Mouse (Mus musculus) ES-Bruce4 (cell line): ENCODE measurements at regions not wholly inside any gene's neighbourhood (a gene's known extent, or its start where the extent isn't known, plus 50 kb on each side); places are given as distances from the start of the nearest gene placed in this dataset.

Experiments used
- CTCF ChIP-seq: IDR thresholded peaks from one replicate; pipeline ENCODE4 v1.8.1; 2011; ENCODE audit warnings: low read depth, low read length
- EP300 ChIP-seq: IDR thresholded peaks from 2 replicates; pipeline ENCODE4 v1.6.1; 2011; ENCODE audit warnings: low read depth, low read length; ENCODE audit not compliant: insufficient read depth
- POLR2A ChIP-seq: IDR thresholded peaks from one replicate; pipeline ENCODE4 v1.8.1; 2011; ENCODE audit warnings: low read length; ENCODE audit not compliant: insufficient read depth

GRCm38 (mm10) chr3:18560282-18560785 lies 612.1 kb downstream of the Cypt12 start:
- TF ChIP-seq POLR2A (no peak), CTCF (no peak), EP300 (no peak)
